Mouse (Mus musculus) layer of hippocampus, postnatal 14 days (tissue): ENCODE data around the gene Nabp2. TPM values are rescaled to one million over a fixed set of nuclear protein-coding genes. Genes with fewer than 3 reads are reported as not detected.
A peak's percentile ranks its signal among the peaks of the same experiment; 100 is the strongest.

Experiments
- DNase-seq, 2 experiments: peaks; one replicate each; pipeline ENCODE4 v3.0.0; 2021 to 2022; ENCODE audit warnings: low spot score in 2 of 2, mixed read lengths in 1 of 2
- microRNA-seq, 2 experiments: library from miRNA; unstranded; fragments of <30 nt; microRNA quantifications; one replicate each; pipeline ENCODE4 v1.2.0; 2021
- total RNA-seq, 2 experiments: library from RNA; stranded (reverse); gene quantifications; 2 replicates each; pipeline ENCODE4 v1.2.3; 2021

Gene Nabp2
- total RNA-seq, 2 experiments from 2014 or later, result 94.5 TPM

DNA sequence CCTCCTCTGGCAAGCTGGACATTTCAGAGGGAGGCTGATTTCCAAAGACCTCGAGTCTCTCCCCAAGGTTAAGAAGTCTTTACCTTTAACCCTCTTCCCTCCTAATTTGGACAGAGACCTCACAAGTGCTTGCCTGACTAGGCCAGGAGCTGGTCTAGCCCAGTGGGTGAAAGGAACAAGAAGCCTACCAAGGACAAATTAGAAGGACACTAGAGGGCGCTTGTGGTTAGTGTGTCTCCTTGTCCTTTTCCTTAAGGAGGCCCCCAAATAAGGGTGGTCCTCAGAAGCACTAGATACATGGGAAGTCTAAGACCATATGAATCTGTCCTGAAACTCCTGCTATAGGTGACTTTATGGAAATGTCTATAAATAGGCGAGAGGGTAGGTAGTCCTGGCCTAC lies 48.7 kb downstream of the Nabp2 start:
- peak in 1 of 2 experiments; percentile 43 for DNase-seq

DNA sequence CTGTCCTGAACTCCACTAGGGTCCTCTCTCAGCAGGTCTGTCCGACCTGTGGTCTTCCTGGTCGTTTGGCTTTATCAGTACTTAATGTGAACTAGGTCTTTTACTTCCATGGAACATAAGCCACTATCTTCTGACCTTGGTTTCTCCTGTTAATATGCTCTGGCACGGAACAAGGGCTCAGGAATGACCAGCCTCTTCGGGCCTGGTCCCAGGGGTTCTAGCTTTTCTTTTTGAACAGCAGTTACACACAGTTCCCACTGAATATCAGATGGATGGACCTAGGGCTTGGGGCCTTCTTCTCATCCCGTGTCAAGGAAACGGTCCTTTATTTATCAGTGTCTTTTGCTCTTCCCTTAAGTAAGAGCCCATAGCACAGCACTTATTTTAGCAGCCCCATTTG lies 49.5 kb downstream of the Nabp2 start:
- no peak for DNase-seq

DNA sequence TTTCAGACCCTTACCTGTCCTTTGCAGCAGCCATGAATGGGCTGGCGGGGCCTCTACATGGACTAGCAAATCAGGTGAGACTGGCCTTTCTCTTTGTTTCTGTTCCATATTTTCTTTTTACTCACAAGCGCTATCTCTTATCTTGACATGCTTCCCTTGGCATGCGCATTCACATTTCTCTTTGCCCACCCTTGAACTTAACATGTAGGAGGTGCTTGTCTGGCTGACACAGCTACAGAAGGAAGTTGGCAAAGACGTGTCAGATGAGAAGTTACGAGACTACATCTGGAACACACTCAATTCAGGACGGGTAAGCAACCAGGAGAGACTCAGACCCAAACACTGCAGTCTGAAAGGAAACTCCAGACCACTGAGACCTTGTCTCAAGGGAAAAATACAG lies 52.1 kb downstream of the Nabp2 start:
- DNase-seq, result no peak

DNA sequence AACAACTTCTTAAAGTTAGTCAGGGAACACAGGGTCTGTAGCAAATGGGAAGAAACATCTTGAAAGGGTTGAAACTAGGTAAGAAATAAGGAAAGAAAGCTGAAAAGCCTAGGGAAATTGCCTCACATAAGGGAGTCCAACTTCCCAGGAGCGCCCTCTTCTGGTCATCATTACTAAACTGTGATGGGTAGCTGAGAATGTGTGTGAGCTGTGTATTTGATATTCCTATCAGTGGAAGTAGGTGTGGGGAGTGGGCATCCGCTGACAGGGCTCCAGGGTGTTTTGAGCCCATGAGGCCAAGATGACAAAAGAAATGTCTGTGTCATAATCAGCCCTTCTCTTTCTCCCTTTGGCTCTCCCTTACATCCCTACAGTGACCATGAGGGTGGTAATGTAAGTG lies 52.5 kb downstream of the Nabp2 start:
- DNase-seq, result peak in 1 of 2 experiments; percentile 55

Small RNAs within 50 kb of the gene (microRNA-seq; reads per million reads assigned to microRNA genes)
- gene Gm25361, result 0 reads per million in 2 experiments
- 0 to 0.57 reads per million in 2 experiments for gene Gm26308
- gene Mir6914, result 0.45 to 1.1 reads per million in 2 experiments
- 5.1 to 5.7 reads per million in 2 experiments for gene Mir6915
- gene Mir8105, result 1.1 to 2.0 reads per million in 2 experiments

Other genes starting within 250 kb of the Nabp2 start
- gene Rbms2, start 231.2 kb downstream of the Nabp2 start, total RNA-seq, result 10 to 100 TPM; 13.4 to 14.6 TPM
- gene Gls2, start 217.0 kb downstream of the Nabp2 start, total RNA-seq, result 10 to 100 TPM; 14.2 to 18.4 TPM
- gene Spryd4, start 199.7 kb downstream of the Nabp2 start, total RNA-seq, result 10 to 100 TPM; 11.1 to 11.5 TPM
- not detected for gene Mip, start 185.7 kb downstream of the Nabp2 start, total RNA-seq
- 1 to 10 TPM; 4.1 to 7.6 TPM for gene Timeless, start 179.4 kb downstream of the Nabp2 start, total RNA-seq
- gene Apon, start 157.4 kb downstream of the Nabp2 start, total RNA-seq, result not detected
- not detected for gene Apof, start 142.8 kb downstream of the Nabp2 start, total RNA-seq
- 10 to 100 TPM; 29.2 to 30.3 TPM for gene Stat2, start 140.9 kb downstream of the Nabp2 start, total RNA-seq
- 1 to 10 TPM; 2.4 to 3.2 TPM for gene Il23a, start 112.7 kb downstream of the Nabp2 start, total RNA-seq
- 10 to 100 TPM; 15.1 to 15.4 TPM for gene Pan2, start 108.2 kb downstream of the Nabp2 start, total RNA-seq
- 10 to 100 TPM; 76.5 to 80.3 TPM for gene Cnpy2, start 89.0 kb downstream of the Nabp2 start, total RNA-seq
- 100 to 1,000 TPM; 260 to 274 TPM for gene Cs, start 73.8 kb downstream of the Nabp2 start, total RNA-seq
- 10 to 100 TPM; 60.0 to 62.1 TPM for gene Coq10a, start 42.5 kb downstream of the Nabp2 start, total RNA-seq
- 10 to 100 TPM; 83.6 to 86.7 TPM for gene Ankrd52, start 34.4 kb downstream of the Nabp2 start, total RNA-seq
- under 1 TPM in 1 of 2 experiments, not detected in 1; 0.60 TPM for gene Slc39a5, start 10.3 kb downstream of the Nabp2 start, total RNA-seq
- 10 to 100 TPM; 67.2 to 72.0 TPM for gene Rnf41, start 165 bp upstream of the Nabp2 start, total RNA-seq
- 100 to 1,000 TPM; 208 to 212 TPM for gene Smarcc2, start 47.8 kb upstream of the Nabp2 start, total RNA-seq
- 100 to 1,000 TPM; 596 to 608 TPM for gene Myl6, start 82.7 kb upstream of the Nabp2 start, total RNA-seq
- gene Myl6b, start 87.2 kb upstream of the Nabp2 start, total RNA-seq, result 10 to 100 TPM; 15.5 to 16.2 TPM
- 1 to 10 TPM; 8.6 to 9.1 TPM for gene Esyt1, start 114.4 kb upstream of the Nabp2 start, total RNA-seq
- gene Zc3h10, start 136.3 kb upstream of the Nabp2 start, total RNA-seq, result 10 to 100 TPM in 1 of 2 experiments, 1 to 10 TPM in 1; 9.1 to 12.0 TPM
- 1,000 to 10,000 TPM; 1,911 to 2,072 TPM for gene Rpl41, start 137.8 kb upstream of the Nabp2 start, total RNA-seq
- 10 to 100 TPM; 72.9 to 74.1 TPM for gene Pa2g4, start 154.5 kb upstream of the Nabp2 start, total RNA-seq
- 1 to 10 TPM; 5.6 to 6.5 TPM for gene Erbb3, start 178.2 kb upstream of the Nabp2 start, total RNA-seq
- 100 to 1,000 TPM; 329 to 373 TPM for gene Rps26, start 215.3 kb upstream of the Nabp2 start, total RNA-seq
- gene Ikzf4, start 234.5 kb upstream of the Nabp2 start, total RNA-seq, result 10 to 100 TPM; 12.9 to 13.7 TPM